Mouse (Mus musculus) splenic B cell, adult 2 months (primary cell): ENCODE results near the gene Slc25a39.
A peak's percentile ranks its signal among the peaks of the same experiment; 100 is the strongest.
"Not testable (repeated sequence)": the region's sequence is repeated elsewhere in the genome, so short reads cannot be mapped to it uniquely, and the experiment has no call there.

ENCODE experiments used
- DNase-seq: peaks from one replicate; pipeline ENCODE4 v3.0.0-alpha.2; 2011; ENCODE audit warnings: low read depth, low spot score
- H3K27me3 ChIP-seq: 2 replicates; pipeline ENCODE4 v1.6.1; 2012; ENCODE audit warnings: mild to moderate bottlenecking, low read length, moderate library complexity, mixed read lengths; ENCODE audit not compliant: control insufficient read depth, poor library complexity, insufficient read depth, severe bottlenecking
- H3K36me3 ChIP-seq: 2 replicates; pipeline ENCODE4 v1.6.1; 2012; ENCODE audit warnings: mild to moderate bottlenecking, low read length, moderate library complexity, mixed read lengths; ENCODE audit not compliant: control insufficient read depth, poor library complexity, insufficient read depth, severe bottlenecking

Gene Slc25a39

DNA sequence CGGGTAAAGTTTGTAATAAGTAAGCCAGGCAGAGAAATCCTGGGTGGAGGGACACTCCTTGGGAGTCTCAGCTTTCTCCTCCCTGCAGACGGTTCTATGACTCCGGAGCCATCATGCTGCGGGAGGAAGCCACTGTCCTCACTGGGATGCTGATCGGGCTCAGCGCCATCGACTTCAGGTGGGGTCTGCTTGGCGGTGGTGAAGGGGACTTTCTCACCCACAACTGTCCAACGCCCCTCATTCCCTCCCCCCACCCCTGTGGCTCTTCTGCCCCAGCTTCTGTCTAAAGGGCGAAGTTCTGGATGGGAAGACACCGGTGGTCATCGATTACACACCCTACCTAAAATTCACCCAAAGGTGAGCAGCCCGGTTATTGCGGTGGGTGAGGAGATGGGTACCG, 8.6 kb downstream of the Slc25a39 start:
- Histone ChIP-seq H3K36me3 (peaks cover 3% of the 10 kb centered on the region; the same call in 1 of the 2 replicates), H3K27me3 (no peaks in the 10 kb centered on the region)
- DNase-seq = no peak

DNA sequence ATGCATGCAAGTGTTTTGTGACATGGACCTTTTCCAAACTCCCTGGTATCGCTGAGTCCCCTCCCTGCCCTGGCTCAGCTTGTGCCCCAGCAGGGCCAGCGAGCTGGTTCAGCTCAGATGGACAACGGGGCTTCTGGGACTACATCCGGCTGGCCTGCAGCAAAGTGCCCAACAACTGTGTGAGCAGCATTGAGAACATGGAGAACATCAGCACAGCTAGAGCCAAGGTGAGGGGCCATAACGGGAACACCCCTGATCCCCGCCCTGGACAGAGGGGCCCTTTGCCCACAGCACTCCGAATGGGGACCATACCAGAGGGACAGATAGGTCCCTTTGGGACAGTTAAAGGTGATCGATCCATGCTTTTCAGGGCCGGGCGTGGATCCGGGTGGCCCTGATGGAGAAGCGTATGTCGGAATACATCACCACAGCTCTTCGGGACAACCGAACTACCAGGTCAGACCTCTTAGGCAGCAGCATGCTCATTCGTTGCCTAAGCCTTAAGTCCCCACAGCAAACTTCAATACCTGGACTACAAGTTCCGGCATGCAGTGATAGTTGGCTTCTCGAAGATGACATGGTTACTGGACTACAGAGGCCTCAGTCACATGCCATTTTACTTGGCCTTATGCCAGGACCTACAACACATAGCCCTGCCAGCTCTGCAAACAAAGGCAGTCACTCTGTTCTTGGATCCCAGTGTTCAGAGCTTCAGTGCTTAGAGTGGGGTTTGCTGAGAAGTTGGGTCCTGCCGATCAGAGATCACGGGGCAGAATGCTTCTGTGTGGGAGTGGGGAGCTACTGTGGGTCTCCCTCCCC, 9.5 kb downstream of the Slc25a39 start:
- no peak for DNase-seq
- Histone ChIP-seq H3K27me3 (no peaks in the 10 kb centered on the region), H3K36me3 (peaks cover 3% of the 10 kb centered on the region; the same call in 1 of the 2 replicates)

DNA sequence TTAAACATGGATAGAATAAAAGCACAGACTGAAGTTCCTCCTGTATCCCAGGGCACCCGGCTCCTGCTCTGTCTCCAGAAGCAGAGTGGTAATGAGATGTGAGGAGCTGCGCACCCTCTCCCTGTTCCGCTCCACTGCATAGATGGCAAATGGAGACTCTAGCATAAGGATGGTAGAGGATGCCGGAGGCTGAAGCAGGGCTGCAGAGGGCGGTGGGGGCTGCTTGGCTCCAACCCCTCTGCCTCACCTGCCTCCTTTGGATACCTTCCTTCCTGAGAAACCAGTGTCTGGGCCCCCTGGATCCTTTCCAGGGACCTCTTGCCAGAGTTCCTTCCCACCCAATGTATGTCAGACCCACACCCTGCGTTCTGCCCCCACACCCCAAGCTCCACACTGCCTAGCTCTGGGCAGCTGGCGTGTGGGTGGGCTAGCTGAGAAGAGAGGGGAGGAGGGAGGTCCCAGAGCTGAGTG, 11.0 kb downstream of the Slc25a39 start:
- DNase-seq = no peak
- Histone ChIP-seq H3K27me3 (no peaks in the 10 kb centered on the region), H3K36me3 (no peaks in the 10 kb centered on the region)

DNA sequence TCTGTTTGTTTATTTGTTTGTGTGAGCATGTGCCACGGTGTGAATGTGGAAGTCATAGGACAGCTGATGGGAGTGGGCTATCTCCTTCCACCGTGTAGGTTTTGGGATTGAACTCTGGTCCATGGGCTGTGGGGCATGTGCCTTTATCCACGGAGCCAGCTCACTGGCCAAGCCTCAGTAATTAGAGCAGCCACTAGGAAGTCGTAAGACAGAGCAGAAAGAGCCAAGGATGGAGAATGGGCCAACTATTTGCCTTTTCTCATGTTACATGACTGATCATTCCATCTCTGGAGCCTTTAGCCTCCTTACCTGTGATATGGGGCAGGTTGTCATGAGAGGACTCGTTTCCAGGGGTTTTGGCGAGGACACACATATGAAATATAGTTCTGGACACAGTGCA, 11.5 kb downstream of the Slc25a39 start:
- no peak for DNase-seq
- Histone ChIP-seq H3K27me3 (no peaks in the 10 kb centered on the region), H3K36me3 (no peaks in the 10 kb centered on the region)

DNA sequence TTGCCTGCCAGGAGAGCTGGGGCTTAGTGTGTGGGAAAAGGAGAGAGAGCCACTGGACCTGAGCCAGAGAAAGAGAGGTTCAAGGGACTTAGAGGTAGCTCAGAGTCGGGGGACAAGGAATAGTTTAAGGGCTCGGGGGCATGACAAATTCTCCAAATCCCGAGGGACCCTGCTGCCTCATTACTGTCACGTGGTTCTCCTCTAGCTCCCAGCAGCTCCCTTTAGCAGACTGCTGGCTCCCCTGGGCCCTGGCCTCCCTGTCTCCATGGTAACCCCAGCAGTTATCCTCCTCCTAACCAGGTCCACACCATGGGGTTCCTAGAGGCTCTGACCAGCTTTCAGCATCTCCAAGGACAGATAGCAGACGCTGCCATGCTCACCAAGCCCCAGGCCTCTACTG, 12.5 kb downstream of the Slc25a39 start:
- DNase-seq = no peak
- no peaks in the 10 kb centered on the region for H3K27me3 ChIP-seq
- H3K36me3 ChIP-seq = no peaks in the 10 kb centered on the region

DNA sequence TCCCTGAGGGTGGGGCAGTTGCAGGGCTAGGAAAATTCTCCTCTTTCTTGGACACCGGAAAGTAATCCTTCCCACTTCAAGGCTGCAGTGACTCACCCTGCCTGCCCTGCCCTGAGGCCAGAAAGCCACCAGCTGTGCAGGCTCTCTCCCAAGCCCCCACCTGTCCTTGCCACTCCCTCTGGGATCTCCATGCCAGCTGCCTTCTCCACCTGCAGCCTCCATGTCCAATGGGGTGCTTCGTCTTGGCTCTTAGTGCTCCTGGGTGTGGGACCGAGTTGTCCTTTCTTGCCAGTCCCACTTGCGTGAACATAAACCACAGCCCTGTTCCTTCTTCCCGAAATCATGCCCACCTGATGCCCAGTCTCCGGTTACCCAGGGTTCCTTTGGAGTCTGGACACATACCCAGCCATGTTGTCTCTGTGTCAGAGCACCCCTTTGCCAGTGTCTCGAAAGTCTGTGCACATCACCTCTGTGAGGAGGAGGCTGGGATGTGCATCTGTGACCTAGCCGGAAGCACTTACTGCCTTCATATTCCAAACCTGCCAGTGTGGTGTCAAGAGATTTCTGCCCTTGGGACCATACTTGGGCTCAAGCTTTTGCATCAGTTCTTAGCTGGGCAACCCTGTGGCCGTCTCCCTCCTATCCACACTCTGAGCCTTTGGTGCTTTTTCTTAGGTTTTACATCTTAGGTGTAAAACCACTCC, 13.2 kb downstream of the Slc25a39 start:
- Histone ChIP-seq H3K36me3 (no peaks in the 10 kb centered on the region), H3K27me3 (no peaks in the 10 kb centered on the region)
- DNase-seq = no peak

DNA sequence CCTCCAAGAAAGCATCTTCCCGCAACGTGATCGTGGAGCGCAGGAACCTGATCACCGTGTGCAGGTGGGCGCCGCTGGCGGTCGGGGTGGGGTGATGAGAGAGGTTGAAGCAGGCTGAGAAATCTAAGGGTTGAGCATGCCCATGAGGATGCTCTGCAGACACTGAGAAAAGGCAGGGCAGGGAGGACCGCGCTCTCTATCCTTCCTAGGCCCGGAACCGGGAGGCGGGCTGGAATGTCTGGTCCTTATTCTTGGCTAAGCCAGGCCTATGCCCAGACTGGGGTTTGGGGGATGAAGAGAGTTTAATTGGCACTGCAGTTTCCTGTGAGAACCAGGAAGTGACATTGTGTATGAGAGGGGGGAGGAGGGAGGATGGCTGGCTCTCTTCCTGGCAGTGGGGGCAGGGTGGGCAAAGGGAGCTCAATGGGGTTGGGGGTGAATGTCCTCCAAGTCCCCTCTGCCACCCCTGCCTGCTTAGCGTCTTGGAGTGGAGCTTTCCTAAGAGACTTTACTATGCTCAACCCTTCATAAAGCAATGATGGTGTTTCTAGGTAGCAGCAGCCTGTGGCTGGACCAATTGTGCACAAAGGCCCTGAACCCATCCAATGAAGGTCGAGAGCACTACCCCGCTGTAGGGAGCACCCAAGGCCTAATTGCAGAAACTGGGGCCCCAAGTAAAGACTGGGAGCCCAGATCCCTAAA, 13.9 kb downstream of the Slc25a39 start:
- H3K27me3 ChIP-seq = no peaks in the 10 kb centered on the region
- H3K36me3 ChIP-seq = no peaks in the 10 kb centered on the region
- DNase-seq = no peak

DNA sequence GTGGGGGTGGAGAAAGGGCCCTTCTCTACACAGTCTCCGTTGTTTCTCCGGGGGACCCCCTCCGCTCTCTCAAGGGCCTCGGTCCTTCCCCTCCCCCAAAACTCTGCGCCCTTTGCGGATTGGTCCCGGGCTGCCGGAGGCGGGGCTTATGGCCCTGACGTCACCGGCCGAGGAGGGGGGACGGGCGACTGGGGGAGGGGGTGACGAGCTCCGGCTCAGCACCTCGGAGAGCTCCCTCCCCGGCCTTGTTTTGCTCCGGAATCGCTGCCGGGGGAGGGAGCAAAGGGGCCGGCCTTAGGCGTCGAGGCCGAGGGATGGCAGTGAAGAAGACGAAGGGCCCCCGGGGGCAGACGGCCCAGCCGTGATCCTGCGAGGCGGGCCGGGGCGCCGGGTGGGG, 14.5 kb downstream of the Slc25a39 start, which contains the start of gene Rundc3a:
Gene Rundc3a (plus strand): TSS at position 166 of the 397 bp plus-strand sequence.
- no peaks in the 10 kb centered on the region for H3K27me3 ChIP-seq
- H3K36me3 ChIP-seq = no peaks in the 10 kb centered on the region
- DNase-seq = peak; percentile 79

DNA sequence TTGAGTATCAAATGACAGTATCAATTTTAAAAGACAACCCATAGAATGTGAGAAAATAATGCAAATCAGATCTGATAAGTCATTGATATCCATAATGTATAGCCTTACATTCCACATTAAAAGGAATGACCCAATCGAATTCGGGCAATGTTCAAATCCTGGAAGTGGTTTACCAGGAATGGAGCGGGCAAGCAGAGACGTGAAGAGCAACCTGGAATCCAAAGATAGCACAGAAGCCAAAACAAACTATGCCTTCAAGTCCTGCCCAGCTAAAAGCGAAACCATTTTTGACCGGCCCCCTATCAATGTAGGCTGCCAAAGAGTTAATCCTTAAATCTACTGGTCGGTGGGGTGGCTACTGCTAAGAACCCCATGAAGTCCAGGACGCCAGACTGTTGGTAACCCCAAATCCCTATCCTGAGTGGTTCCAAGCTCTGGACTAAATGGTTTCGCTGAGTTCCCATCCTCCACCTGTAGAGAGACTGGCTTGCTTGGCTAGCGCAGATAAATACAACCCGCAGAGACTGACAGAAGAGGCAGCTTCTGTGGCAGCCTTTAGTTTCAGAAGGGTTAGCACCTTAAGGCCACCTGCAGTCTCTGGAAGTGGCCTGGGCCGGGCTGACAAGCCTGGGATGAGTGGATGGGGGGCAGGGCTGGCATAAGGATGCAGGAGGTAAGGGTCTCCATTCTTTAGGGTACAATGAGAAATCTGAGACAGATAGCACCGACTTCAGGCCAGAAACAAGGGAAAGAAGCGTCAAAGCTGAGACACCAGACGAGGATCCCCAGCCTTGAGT, 15.1 kb downstream of the Slc25a39 start:
- no peak for DNase-seq
- no peaks in the 10 kb centered on the region for H3K36me3 ChIP-seq

DNA sequence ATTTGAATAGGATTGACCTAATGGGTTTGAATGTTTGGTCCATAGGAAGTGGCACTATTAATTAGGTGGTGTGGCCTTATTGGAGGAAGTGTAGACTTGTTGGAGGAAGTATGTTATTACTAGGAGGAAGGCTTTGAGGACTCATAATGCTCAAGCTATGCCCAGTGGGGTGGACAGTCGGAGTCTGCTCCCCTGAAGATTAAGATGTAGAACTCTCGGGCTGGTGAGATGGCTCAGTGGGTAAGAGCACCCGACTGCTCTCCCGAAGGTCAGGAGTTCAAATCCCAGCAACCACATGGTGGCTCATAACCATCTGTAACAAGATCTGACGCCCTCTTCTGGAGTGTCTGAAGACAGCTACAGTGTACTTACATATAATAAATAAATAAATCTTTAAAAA, 18.3 kb downstream of the Slc25a39 start:
- H3K27me3 ChIP-seq, DNase-seq, H3K36me3 ChIP-seq: not testable (repeated sequence)

More for the DNA sequence above, 15.1 kb downstream of the Slc25a39 start:
- no peaks in the 10 kb centered on the region for H3K27me3 ChIP-seq

DNA sequence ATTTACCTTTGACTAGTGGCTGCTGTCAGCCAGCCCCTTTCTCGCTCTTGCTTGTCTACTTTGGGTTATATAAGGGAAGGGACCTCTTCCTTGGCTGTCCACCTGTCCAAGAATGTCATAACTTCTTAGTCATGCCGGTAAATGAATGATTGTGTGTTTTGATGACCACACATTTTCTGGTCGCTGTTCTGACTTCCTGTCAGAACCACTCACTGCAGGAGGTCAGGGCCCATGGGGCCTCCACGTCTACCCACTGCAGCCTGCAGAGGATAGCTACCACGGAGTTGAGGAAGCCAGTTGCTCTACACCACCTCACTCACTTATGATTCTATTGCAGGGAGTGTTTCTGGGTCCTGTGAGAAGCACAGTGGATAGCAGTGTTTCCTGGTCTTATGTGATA, 21.6 kb downstream of the Slc25a39 start:
- Histone ChIP-seq H3K27me3 (no peaks in the 10 kb centered on the region), H3K36me3 (no peaks in the 10 kb centered on the region)
- no peak for DNase-seq

DNA sequence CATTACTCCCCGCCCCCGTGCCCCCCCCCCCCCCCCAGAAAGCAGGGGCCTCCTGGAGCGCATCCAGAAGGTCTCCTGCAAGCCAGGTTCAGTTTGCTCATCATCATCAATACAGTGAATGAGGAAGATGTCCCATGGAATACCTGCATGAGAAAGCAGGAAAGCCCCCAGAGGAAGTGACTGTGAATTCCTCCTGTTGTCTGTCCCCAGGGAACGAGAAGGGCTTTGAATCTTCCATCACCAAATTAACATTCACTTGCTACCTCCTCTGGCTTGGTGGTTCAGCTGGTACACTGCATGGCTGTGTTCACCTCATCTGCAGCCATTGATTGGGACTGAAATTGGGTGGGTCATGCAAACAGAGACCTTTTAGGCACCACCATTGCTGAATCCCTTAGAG, 22.7 kb downstream of the Slc25a39 start:
- H3K27me3 ChIP-seq = no peaks in the 10 kb centered on the region
- H3K36me3 ChIP-seq = no peaks in the 10 kb centered on the region
- no peak for DNase-seq

DNA sequence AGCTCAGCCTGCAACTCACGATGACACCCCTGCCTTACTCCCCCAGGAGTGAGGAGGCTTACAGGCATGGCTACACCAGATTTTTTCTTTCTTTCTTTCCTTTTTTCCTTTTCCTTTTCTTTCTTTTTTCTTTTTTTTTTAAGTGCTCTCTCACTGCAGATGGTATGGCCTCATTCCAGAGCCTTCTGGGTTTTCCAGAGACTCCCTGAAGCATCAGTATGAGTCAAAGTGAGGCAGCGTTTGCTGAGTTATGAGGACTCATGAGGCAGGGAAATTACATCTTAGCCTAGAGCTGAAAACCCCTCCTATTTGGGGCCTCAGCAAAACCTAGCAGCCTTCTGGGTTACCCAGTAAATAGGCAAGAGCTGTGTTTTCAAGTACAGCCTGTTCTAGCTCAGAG, 23.3 kb downstream of the Slc25a39 start:
- no peak for DNase-seq
- no peaks in the 10 kb centered on the region for H3K27me3 ChIP-seq
- H3K36me3 ChIP-seq = no peaks in the 10 kb centered on the region

DNA sequence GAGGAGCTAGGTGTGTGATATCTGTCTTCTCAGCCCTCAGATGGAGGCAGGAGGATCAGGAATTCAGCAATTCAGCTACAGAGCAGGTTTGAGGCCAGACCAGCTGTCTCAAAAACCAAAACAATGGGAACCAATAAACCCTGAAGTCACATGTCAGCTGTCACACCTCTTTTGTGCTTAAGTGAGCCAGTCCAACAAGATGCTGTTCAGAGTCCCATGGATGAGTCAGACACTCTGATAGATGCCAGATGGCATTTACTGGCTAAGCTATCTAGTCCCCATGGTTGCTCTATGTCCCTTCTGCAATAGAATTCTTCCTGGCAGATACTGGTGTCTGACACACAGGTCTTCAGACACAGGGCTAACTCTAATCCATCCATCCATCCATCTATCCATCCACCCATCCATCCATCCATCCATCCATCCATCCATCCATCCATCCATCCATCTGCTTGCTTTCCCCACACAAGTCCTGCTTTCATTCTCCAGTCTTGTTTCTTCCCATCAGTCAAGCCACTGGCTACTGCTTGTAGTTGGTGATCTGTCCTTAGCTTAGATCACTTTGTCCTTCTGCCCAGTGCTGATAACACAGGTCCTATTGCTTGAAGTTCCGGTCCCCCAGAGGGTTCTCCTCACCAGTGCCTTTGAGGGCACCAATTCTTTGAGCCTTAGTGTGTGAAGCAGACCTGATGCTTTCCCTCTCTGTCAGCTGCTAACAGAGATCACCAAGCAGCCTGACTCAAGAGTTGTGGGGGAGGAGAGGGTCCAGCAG, 24.2 kb downstream of the Slc25a39 start:
- Histone ChIP-seq H3K36me3 (no peaks in the 10 kb centered on the region), H3K27me3 (no peaks in the 10 kb centered on the region)
- DNase-seq = no peak
